Mouse (Mus musculus) left cerebral cortex, adult 2 months (tissue): ENCODE measurements around the gene Ifit2. TPM values are rescaled to one million over a fixed set of nuclear protein-coding genes. Genes with fewer than 3 reads are reported as not detected.

ENCODE experiments used
- DNase-seq, 2 experiments: peaks; one replicate each; pipeline ENCODE4 v3.0.0; 2021 to 2022; ENCODE audit warnings: low spot score in 2 of 2, mixed read lengths in 1 of 2; ENCODE audit errors: extremely low spot score in 1 of 2
- H3K27ac ChIP-seq: fragments of 200-600 bp; 2 replicates; pipeline ENCODE4 v1.8.1; 2022
- H3K4me3 ChIP-seq: fragments of 200-600 bp; 2 replicates; pipeline ENCODE4 v1.8.1; 2022
- CTCF ChIP-seq: fragments of 200-600 bp; IDR thresholded peaks from 2 replicates; pipeline ENCODE4 v1.8.1; 2022; ENCODE audit warnings: antibody characterized with exemption, mild to moderate bottlenecking, moderate library complexity
- intact Hi-C: fragments of 180-260 bp; cut with DNase I; formaldehyde crosslinking; loops from one replicate; pipeline ENCODE4 v1.15.1; 2025
- total RNA-seq, 2 experiments: library from RNA; stranded (reverse); gene quantifications; 2 replicates each; pipeline ENCODE4 v1.2.3; 2021

Ifit2 gene
- total RNA-seq, 2 experiments from 2014 or later = 7.1 to 8.2 TPM

DNA sequence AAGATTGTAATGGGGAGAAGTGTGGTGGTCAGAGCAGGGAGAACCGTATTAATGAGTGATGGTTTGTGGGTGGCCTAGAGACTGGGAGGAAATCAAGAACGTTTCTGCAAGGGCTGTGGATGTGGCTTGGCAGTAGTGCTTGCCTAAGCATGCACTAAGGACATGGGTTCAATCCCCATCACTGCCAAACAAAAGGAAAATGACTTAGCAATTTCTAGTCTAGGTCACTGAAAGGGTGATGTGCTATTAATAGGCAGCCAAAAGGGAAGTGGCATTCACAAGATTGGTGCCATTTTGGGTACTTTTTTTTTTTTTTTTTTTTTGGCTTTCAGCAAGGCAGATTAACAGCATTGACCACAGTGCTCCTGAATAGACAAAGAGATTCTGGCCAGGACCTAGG is 29.1 kb upstream of the Ifit2 start:
- Histone ChIP-seq H3K27ac (no peak overlapping the region), H3K4me3 (no peak overlapping the region)
- no peak for TF ChIP-seq CTCF
- intact Hi-C loops = no loop called here
- no peak for DNase-seq

DNA sequence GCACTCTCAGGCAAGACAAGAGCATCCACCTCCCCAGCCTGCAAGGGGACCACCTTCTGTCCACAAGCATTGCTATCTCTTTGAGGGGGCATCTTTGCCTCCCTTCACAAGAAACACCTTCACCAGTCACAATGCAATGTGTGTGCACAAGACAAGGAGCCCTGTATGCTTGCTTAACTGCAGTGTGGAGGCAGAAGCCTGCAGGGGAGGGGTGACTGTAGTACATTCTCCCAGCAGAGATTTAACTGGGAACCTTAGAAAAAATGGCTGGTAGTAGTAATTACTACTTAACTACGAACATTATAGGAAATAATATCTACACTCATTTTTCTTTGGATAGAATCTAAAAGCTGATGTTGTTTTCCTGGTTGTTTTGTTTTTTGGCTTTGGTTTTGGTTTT is 28.5 kb upstream of the Ifit2 start:
- DNase-seq = no peak
- intact Hi-C loops = no loop called here
- TF ChIP-seq CTCF = no peak
- Histone ChIP-seq H3K4me3 (no peak overlapping the region), H3K27ac (no peak overlapping the region)

DNA sequence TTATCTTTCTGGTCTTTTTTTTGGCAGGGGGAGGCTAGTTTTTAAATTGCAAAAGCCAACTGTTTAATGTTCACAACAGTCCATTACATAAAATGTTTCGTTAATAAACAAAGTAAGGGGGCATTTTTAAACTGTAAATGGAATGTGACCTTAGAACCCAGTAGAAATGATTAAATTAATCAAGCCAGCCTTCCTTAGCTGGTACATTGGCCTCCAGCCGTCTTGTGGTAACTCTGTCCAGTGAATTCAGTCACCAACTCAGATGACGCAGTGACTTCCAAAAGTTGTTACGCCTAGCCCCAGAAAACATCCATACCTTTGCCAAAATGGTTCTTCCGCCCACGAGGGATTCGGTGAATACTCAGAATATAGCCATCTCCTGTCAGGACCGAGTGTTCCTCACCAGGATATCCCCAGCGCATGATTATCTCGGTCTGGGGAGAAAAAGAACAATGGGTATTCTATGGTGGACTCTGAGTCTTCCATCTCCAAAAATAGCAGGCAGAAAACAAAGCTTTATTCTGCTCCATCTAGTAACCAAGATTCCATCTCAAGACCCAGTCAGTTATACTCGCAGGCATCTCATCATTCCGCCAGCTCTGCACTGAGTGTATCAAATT is 27.3 kb upstream of the Ifit2 start:
- DNase-seq = no peak
- H3K4me3 ChIP-seq = no peak overlapping the region
- no peak overlapping the region for H3K27ac ChIP-seq
- intact Hi-C loops = no loop called here
- no peak for TF ChIP-seq CTCF

DNA sequence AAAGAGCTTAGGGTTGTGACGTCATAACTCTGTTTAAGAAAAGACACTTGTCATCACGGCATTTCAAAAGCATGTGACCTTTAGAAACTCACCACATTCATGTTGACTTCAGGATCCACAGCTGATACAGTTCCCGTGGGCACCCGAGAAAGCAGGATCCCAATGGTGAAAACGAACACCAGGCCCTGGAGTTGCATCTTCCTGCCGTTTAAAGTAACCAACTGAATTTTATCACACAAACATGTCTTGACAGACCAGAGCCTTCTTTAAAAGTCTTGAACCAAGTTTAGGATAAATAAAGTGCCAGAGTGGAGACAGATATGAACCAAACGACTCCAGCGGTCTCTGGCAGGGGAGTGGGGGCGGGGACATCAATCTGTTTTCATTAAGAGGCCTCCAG is 25.8 kb upstream of the Ifit2 start:
- intact Hi-C loops = no loop called here
- Histone ChIP-seq H3K27ac (no peak overlapping the region), H3K4me3 (no peak overlapping the region)
- DNase-seq = no peak
- no peak for TF ChIP-seq CTCF

DNA sequence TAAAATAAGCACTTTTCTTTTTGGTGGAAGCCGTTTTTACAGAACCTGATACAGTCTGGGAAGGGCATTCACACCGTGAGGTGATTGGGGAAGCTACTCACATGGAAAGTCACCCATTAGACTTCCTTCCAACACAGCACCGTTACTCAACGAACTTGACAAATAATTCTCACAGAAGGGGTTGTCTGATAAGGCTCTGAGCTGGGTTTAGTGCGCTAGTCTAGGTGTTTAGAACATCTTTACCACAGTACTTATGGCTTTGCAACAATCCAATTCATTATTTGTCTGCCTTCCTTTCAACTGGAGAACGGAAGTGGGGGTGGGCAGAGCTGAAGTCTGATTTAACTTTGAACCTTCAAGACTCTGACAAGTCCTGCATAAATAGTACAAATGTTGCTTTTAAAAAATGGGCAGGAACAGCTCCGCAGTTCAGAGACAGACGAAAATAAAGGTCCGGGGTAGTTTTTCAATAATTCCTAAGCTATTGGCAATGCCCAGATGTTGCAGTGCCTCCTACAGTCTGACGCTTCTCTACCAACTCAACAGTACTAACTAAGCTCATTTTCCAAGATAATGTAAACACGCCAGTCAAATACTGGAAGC is 24.1 kb upstream of the Ifit2 start:
- Histone ChIP-seq H3K27ac (peak overlapping the region; percentile 83), H3K4me3 (peak overlapping the region; percentile 78)
- DNase-seq = no peak
- intact Hi-C loops = no loop called here
- no peak; the same call in none of the 2 replicates for TF ChIP-seq CTCF

DNA sequence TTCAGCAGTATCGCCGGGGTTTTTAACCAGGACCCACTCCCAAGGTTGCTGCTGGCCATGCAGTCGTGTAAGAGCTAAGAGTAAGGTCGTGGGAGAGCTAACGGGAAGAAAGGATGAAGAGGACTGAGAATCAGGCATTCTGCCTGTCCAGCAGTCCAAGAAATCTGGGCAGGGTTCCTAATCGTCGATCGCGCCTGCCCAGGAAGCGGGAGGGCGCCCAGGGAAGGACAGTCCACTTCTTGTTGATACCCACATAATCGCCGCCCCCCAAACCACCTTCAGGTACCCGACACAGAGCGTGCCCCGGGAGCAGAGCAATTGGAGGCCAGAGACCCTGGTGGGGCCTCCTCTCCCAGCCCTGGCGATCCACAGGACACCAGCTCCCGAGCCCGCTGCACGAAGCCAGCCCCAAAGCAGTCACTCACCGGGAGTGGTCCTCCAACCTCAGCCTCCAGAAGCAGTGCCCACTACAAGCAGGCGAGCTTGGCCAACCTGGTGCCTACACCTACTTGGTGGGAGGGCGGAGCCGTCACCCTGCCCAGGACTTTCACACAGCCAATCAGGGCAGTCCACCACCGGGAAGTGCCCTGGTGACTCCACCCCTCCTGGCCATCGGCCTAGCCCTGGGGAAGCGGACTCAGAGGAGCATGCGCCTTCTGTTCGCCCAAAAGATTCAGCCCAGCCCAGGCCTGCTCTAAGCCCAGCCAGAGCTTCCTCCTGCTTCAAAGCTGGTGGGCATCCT is 23.4 kb upstream of the Ifit2 start, which contains the start of gene Lipa:
TSS of gene Lipa (minus strand) at position 534 of the 742 bp plus-strand sequence.
- intact Hi-C loops = no loop called here
- no peak for TF ChIP-seq CTCF
- DNase-seq = peak; percentile 90 to 91
- Histone ChIP-seq H3K4me3 (peak within 1 kb of the TSS; percentile 78), H3K27ac (peak within 1 kb of the TSS; percentile 83)

DNA sequence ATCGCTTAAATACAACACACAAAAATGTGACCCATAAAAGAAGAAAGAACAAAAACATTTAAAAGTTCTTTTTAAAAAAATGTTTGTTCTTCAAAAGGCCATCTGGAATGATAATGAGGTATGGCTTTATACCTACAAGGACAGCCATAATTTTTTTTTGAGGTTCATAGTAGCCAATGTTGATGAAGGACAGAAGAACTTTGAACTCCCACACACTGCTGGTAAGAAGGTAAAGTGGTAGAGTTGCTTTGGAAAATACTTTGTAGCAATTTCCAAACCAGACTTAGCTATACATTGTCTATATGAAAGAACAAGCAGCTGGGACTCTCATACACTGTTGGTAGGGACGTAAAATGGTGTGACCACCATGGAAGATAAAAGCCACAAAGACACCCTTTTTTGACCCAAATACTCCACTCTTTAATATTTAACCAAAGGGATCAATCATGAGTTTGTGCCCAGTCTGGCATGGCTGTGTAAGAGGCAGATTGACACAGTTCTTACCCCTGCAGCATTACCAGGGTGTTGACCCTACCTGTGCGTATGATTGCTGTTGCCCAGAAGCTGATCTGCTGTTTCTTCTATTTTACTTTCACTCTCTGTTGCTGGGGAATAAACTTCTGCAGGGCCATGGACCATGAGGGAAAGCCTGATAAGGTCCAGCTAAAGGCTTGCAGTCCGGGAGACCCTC is 18.3 kb upstream of the Ifit2 start:
- no peak for DNase-seq
- Histone ChIP-seq H3K27ac (no peak overlapping the region), H3K4me3 (no peak overlapping the region)
- intact Hi-C loops = no loop called here
- TF ChIP-seq CTCF = no peak

DNA sequence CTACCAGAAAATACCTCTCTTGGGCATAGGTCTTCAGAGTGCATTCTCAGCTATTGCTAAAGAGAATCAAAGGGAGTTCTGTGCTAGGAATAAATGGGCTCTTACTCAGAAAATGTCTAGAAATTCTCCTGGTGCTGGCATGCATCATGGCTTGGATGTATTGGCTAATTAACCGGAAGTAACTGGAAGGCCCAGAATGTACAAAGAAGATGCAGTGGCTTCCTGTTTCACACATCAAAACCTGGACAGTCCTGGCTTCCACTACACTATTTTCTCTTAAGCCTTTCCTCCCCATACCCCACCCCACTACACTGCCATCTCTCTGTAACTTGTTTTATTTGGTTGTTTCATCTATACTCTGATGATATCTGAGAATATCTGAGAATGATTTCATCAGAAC is 11.1 kb upstream of the Ifit2 start:
- no peak overlapping the region for H3K4me3 ChIP-seq
- intact Hi-C loops = no loop called here
- no peak for DNase-seq
- no peak overlapping the region for H3K27ac ChIP-seq
- TF ChIP-seq CTCF = no peak

DNA sequence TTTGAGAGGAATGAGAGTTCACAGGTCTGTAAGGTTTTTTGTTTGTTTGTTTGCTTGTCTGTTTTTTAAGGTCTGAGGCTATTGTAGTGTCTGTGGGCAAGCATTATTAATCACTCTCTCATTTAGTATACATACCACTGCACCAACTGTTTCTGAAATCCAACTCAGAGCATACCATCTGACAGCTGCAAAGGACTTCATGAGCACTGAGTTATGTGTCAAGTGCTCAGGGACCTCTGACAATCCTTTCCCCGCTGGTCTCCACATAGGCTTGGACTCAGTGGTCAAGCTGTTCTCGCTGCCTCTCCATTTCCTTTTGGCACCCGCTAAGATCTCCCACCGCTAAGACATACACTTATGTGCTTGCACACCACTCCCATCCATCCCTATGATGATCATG is 4.3 kb upstream of the Ifit2 start:
- no peak for TF ChIP-seq CTCF
- intact Hi-C loops = no loop called here
- DNase-seq = no peak

DNA sequence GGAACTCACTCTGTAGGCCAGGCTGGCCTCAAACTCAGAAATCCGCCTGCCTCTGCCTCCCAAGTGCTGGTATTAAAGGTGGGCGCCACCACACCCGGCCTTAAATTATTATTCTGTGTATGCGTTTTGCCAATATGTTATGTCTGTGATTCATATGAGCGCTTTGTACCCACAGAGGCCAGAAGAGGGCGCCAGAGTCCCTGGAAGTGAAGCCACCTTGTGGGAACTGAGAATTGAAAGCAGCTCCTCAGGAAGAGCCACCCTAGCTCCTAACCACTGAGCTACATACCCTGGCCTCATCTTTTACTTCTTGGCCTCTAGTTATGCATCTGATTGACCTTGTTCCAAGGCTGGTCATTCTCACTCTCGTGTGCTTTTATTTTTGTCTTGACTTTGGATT is 2.5 kb upstream of the Ifit2 start:
- intact Hi-C loops = loop anchor here (1.0 kb wide), 1 partner anchor 89 kb away; no protein-coding TSS in a partner anchor
- peak; percentile 74 for TF ChIP-seq CTCF
- peak; percentile 60 to 72 for DNase-seq
- H3K4me3 ChIP-seq = no peak overlapping the region
- H3K27ac ChIP-seq = no peak overlapping the region

More for the DNA sequence above, 4.3 kb upstream of the Ifit2 start:
- H3K4me3 ChIP-seq = no peak overlapping the region
- H3K27ac ChIP-seq = no peak overlapping the region

DNA sequence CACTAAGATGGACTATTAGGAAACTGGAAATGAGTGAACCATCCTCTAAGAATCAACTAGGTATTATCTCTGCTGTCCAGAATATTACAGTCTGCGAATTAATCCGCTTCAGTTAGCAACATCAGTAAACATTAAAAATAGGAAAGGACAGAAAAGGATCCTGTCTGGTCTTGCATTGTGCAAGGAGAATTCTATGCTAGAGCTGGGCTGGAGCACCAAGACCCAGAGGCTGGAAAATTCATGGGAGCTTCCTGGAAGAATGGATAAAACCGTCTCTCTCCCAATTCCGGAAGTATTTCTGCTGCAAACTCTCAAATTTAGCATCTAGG is 325 bp upstream of the Ifit2 start:
- no peak for TF ChIP-seq CTCF
- no peak overlapping the region; the same call in 1 of the 2 replicates for H3K27ac ChIP-seq
- H3K4me3 ChIP-seq = peak overlapping the region; percentile 61
- intact Hi-C loops = loop anchor here (1.0 kb wide), 1 partner anchor 216 kb away; no protein-coding TSS in a partner anchor
- DNase-seq = no peak

DNA sequence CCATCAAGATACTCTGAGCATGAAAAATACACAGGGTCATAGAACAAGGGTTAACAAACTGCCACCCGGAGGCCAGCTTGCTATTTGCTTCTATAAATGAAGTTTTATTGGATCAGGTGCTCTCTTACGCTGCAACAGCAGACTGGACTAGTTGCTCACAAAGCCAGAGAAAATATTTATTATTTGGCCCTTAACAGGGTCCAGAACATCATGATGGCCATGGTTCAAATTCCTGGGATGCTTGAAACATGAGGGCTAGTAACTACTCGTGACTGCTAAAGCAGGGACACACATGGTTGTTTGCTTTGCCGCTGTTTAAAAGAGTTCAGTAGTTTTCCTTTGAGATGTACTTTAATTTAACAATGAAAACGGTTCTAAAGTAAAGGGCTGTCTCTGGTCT is 1.5 kb downstream of the Ifit2 start:
- no peak for DNase-seq
- no peak overlapping the region for H3K4me3 ChIP-seq
- no peak; the same call in 1 of the 2 replicates for TF ChIP-seq CTCF
- intact Hi-C loops = no loop called here
- no peak overlapping the region; the same call in 1 of the 2 replicates for H3K27ac ChIP-seq
